Mouse (Mus musculus) embryo, embryonic 10.5 days (tissue): ENCODE measurements at regions not wholly inside any gene's neighbourhood (a gene's known extent, or its start where the extent isn't known, plus 50 kb on each side); places are given as distances from the start of the nearest gene placed in this dataset.

ENCODE experiments used
- DNase-seq: peaks from one replicate; pipeline ENCODE4 v3.0.0-alpha.2; 2015; ENCODE audit warnings: low spot score

DNA sequence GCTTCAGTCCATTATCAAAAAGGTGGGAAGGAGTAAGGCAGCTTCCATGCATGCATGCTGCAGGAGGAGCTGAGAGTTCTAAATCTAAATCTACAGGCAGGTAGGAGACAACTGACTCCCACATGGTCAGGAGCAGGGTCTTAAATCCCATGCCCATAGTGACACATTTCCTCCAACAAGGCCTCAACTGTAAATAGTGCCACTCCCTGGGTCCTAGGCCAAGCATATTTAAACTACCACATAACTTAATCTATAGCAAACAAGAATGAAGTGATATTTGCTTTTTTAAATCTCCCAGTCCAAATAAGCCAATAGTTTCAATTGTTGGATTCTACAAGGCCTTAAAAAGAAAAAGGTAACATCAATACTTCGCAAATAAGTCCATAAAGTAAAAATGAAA, 1345.4 kb upstream of the Dsel start:
- no peak for DNase-seq

DNA sequence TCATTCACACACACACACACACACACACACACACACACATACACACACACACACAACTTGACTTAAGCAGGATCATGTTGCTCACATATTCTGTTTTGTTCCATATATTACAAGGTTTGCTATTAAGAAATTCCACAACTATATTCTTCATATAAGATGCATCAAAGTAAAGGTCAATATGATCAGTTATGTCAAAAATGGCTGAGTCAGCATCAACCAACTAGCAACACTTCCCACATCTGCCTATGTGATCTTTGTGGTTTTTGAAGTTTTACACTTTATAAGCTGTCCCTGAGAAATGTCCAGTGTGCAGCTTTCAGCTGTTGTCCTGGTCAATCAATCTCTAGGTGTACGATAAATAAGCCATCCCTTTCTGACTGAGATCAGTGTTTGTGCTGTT, 1339.3 kb upstream of the Dsel start:
- no peak for DNase-seq

DNA sequence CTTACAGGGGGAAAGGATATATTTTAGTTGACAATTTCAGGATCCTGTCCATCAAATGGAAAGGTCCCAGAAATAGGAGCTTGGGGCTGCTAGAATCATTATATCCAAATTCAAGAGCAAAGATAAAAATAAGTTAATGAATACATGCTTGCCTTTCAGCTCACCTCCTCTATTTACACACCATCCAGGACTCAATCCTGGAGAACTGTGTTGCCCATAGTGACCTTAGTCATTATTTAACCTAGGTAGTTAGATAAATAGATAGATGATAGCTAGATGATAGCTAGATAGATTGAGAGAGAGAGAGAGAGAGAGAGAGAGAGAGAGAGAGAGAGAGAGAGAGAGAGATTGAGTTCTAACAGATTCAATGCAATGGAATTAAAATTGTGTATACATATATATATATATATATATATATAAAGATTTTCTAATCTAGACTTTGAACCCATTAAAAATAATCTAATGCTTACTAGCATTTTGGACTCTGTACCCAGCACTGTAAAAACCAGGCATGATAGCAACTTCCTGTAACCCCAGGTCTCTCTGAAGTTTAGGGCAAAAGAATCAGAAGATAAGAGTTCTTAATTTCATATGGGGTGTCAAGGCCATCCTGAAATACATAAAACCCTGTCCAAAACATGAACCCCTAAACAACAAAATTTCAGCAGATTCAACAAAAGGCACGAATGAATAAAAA, 1329.5 kb upstream of the Dsel start:
- DNase-seq: no peak

DNA sequence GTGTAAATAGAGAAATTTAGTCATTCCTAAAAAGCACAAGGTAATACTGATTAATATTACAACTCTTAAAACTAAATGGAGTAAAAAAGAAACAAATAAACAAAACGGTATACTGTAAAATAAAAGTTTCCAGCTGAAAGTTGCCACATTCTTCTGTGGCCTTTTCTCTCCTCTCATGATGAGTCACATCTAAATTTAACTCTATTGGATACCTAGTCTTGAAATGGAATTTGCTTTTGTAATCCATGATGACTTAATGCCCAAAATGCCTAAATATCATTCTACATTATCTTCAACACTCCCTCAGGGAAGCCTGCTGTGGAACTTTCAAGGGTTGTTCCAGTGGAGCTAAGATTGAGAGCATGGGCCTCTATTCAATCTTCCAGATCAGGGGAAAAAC, 1298.5 kb upstream of the Dsel start:
- no peak for DNase-seq
